Mouse (Mus musculus) regulatory T cell (primary cell): Measurements from ENCODE around the gene Akr1b3.
"Not testable (repeated sequence)": the region's sequence is repeated elsewhere in the genome, so short reads cannot be mapped to it uniquely, and the experiment has no call there.

ENCODE experiments used
- in situ Hi-C: fragments of 300-600 bp; cut with MboI, MseI; formaldehyde crosslinking; loops from one replicate; pipeline ENCODE4 v1.15.1; 2025; ENCODE audit warnings: high pct_unique_total_duplicates

Akr1b3 gene

GRCm38 (mm10) chr6:34316854-34317771, at the start of gene Akr1b3:
Akr1b3 (minus strand) TSS chr6:34317478.
- in situ Hi-C loops, result no loop called here

GRCm38 (mm10) chr6:34364217-34365136, 47.2 kb upstream of the Akr1b3 start:
- in situ Hi-C loops, result no loop called here

GRCm38 (mm10) chr6:34355841-34356240, 38.6 kb upstream of the Akr1b3 start:
- in situ Hi-C loops, result no loop called here

GRCm38 (mm10) chr6:34355349-34355747, 38.1 kb upstream of the Akr1b3 start:
- in situ Hi-C loops, result no loop called here

- in situ Hi-C loops, result no loop called here
These were observed 37.4 kb upstream of the Akr1b3 start for GRCm38 (mm10) chr6:34354354-34355348.

- in situ Hi-C loops, result no loop called here
These were observed 36.5 kb upstream of the Akr1b3 start, which contains the start of gene Akr1b8 for GRCm38 (mm10) chr6:34353658-34354353. Akr1b8 (plus strand) TSS chr6:34354119.

GRCm38 (mm10) chr6:34352401-34352800, 35.1 kb upstream of the Akr1b3 start:
- in situ Hi-C loops, result no loop called here

- in situ Hi-C loops, result not testable (repeated sequence)
These were observed 34.2 kb upstream of the Akr1b3 start for GRCm38 (mm10) chr6:34351481-34351880.

- in situ Hi-C loops, result no loop called here
These were observed 32.9 kb upstream of the Akr1b3 start for GRCm38 (mm10) chr6:34350037-34350699.

- in situ Hi-C loops, result loop anchor here (10.0 kb wide), 1 partner anchor 51 kb away; no protein-coding TSS in a partner anchor
These were observed 29.0 kb upstream of the Akr1b3 start for GRCm38 (mm10) chr6:34346096-34346898.

- in situ Hi-C loops, result loop anchor here (10.0 kb wide), 1 partner anchor 50 kb away; no protein-coding TSS in a partner anchor
These were observed 27.7 kb upstream of the Akr1b3 start for GRCm38 (mm10) chr6:34344935-34345334.

- in situ Hi-C loops, result loop anchor here (10.0 kb wide), 1 partner anchor 49 kb away; no protein-coding TSS in a partner anchor
These were observed 27.0 kb upstream of the Akr1b3 start for GRCm38 (mm10) chr6:34344135-34344850.

GRCm38 (mm10) chr6:34343426-34343825, 26.1 kb upstream of the Akr1b3 start:
- in situ Hi-C loops, result loop anchor here (10.0 kb wide), 1 partner anchor 49 kb away; no protein-coding TSS in a partner anchor

- in situ Hi-C loops, result loop anchor here (10.0 kb wide), 1 partner anchor 48 kb away; no protein-coding TSS in a partner anchor
These were observed 25.2 kb upstream of the Akr1b3 start for GRCm38 (mm10) chr6:34342476-34342875.

GRCm38 (mm10) chr6:34341991-34342390, 24.7 kb upstream of the Akr1b3 start:
- in situ Hi-C loops, result loop anchor here (10.0 kb wide), 1 partner anchor 47 kb away; no protein-coding TSS in a partner anchor

GRCm38 (mm10) chr6:34337799-34338198, 20.5 kb upstream of the Akr1b3 start:
- in situ Hi-C loops, result loop anchor here (5.0 kb wide), 1 partner anchor 95 kb away; no protein-coding TSS in a partner anchor

- in situ Hi-C loops, result loop anchor here (5.0 kb wide), 1 partner anchor 98 kb away; no protein-coding TSS in a partner anchor
These were observed 17.4 kb upstream of the Akr1b3 start for GRCm38 (mm10) chr6:34334673-34335072.

GRCm38 (mm10) chr6:34331804-34332203, 14.5 kb upstream of the Akr1b3 start:
- in situ Hi-C loops, result not testable (repeated sequence)
